Comparison of ENCODE assay signal across 8 mouse cellular contexts in the genomic region with DNA sequence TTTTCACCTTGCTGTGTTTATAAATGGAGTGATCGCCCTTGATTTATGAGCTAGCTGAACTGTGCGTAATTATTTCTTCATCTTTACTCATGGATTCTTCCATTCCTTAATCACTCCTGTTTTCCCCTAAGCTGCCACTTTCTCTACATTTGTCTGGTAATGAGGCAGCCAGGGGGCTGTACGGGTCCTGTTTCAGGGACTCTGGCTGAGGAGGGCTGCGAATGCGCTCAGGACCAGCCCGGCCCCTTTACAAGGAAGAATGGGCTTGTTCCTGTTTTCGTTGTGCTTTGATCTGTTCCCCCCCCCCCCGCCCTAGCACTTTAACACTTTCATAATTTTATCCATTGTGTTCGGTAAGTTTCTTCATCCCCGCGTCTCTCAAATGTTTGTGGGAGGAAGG. TPM values are rescaled to one million over a fixed set of nuclear protein-coding genes. Genes with fewer than 3 reads are reported as not detected.
A peak's percentile ranks its signal among the peaks of the same experiment; 100 is the strongest.
DNase-seq lines count a peak whose midpoint lies in the region; ATAC-seq and TF ChIP-seq lines count a peak whose summit lies in the region.

No protein-coding gene starts in this region.

- ATAC-seq in heart, embryonic 14.5 days (ENCODE audit: insufficient number of reproducible peaks, insufficient read depth, low FRiP score, low read depth): no peak
- ATAC-seq in embryonic facial prominence, embryonic 12.5 days (ENCODE audit: insufficient number of reproducible peaks, insufficient read depth, low FRiP score, low TSS enrichment): no peak
- no peak for ATAC-seq in midbrain, postnatal 0 days (ENCODE audit: low FRiP score)

- no peak overlapping the region for H3K27ac ChIP-seq in heart, embryonic 14.5 days (replicated peaks in 1 of 2; ENCODE audit: control insufficient read depth in 1 of 2, insufficient read depth in 1 of 2, low read depth in 2 of 2, low read length in 2 of 2)
- H3K27ac ChIP-seq in embryonic facial prominence, embryonic 12.5 days: no peak overlapping the region
- H3K27ac ChIP-seq in midbrain, postnatal 0 days (ENCODE audit: low read depth, low read length): no peak overlapping the region

- H3K4me2 ChIP-seq in heart, embryonic 14.5 days (ENCODE audit: low read length): peak overlapping the region; percentile 70
- peak overlapping the region; percentile 39 for H3K4me2 ChIP-seq in embryonic facial prominence, embryonic 12.5 days (replicated peaks)
- H3K4me2 ChIP-seq in midbrain, postnatal 0 days (ENCODE audit: low read depth, low read length, poor library complexity, severe bottlenecking): peak overlapping the region; percentile 35; the same call in 1 of the 2 replicates

- TF ChIP-seq CTCF in midbrain, postnatal 0 days (IDR thresholded peaks at IDR 0.05): peak; percentile 16; the same call in 1 of the 2 replicates

- H3K4me3 ChIP-seq in heart, embryonic 14.5 days (ENCODE audit: control insufficient read depth in 1 of 2, insufficient read depth in 1 of 2, low read depth in 1 of 2, low read length in 2 of 2): peak overlapping the region; percentile 21 to 29
- H3K4me3 ChIP-seq in embryonic facial prominence, embryonic 12.5 days: 0 out of 2 replicates have a peak overlapping the region, but pooled peaks have one; percentile 9
- H3K4me3 ChIP-seq in midbrain, postnatal 0 days (ENCODE audit: low read depth, low read length): no peak overlapping the region

- H3K27me3 ChIP-seq in heart, embryonic 14.5 days (ENCODE audit: control insufficient read depth, insufficient read depth, low read length): no peaks in the 10 kb centered on the region
- H3K27me3 ChIP-seq in embryonic facial prominence, embryonic 12.5 days: peaks cover 3% of the 10 kb centered on the region; the same call in 1 of the 2 replicates
- no peaks in the 10 kb centered on the region for H3K27me3 ChIP-seq in midbrain, postnatal 0 days (ENCODE audit: insufficient read depth, low read length)

- WGBS in heart, embryonic 14.5 days: 14% methylated on average over 11 of the region's 11 CpGs
- 22% methylated on average over 11 of the region's 11 CpGs for WGBS in embryonic facial prominence, embryonic 12.5 days
- WGBS in midbrain, postnatal 0 days: 26% methylated on average over 10 of the region's 11 CpGs

- intact Hi-C loops in heart, postnatal 10 days (cut with DNase I): no loop called here

- peak overlapping the region; percentile 60; the same call in 1 of the 2 replicates for H3K9ac ChIP-seq in heart, embryonic 14.5 days (ENCODE audit: low read length)
- no peak overlapping the region for H3K9ac ChIP-seq in embryonic facial prominence, embryonic 12.5 days
- no peak overlapping the region for H3K9ac ChIP-seq in midbrain, postnatal 0 days (replicated peaks; ENCODE audit: low read length, poor library complexity, severe bottlenecking)

- no peaks in the 10 kb centered on the region for H3K9me3 ChIP-seq in heart, embryonic 14.5 days (ENCODE audit: control insufficient read depth, low read length)
- no peaks in the 10 kb centered on the region for H3K9me3 ChIP-seq in embryonic facial prominence, embryonic 12.5 days
- H3K9me3 ChIP-seq in midbrain, postnatal 0 days (ENCODE audit: low read length): no peaks in the 10 kb centered on the region

- DNase-seq in heart, postnatal 10 days: no peak
- DNase-seq in hindlimb bud, embryonic 11.5 days (ENCODE audit: extremely low spot score, low read depth, low spot score): peak; percentile 53
- no peak for DNase-seq in midbrain, postnatal 0 days (ENCODE audit: low spot score)
- no peak for DNase-seq in left cerebral cortex, adult 11 months (ENCODE audit: low spot score)
- no peak for DNase-seq in kidney, adult 18-20 months
- no peak for DNase-seq in right cerebral cortex, adult 2 months (ENCODE audit: low spot score in 2 of 2)

- no peaks in the 10 kb centered on the region for H3K36me3 ChIP-seq in heart, embryonic 14.5 days (ENCODE audit: control insufficient read depth, insufficient read depth, low read length)
- no peaks in the 10 kb centered on the region for H3K36me3 ChIP-seq in embryonic facial prominence, embryonic 12.5 days
- no peaks in the 10 kb centered on the region for H3K36me3 ChIP-seq in midbrain, postnatal 0 days (ENCODE audit: insufficient read depth, low read length)

- peaks cover 0 to 5% of the 10 kb centered on the region in 2 experiments; a peak in 2 of 4 replicates for H3K4me1 ChIP-seq in heart, embryonic 14.5 days (ENCODE audit: control insufficient read depth in 2 of 2, insufficient read depth in 2 of 2, low read length in 2 of 2)
- peaks cover 8% of the 10 kb centered on the region; the same call in 1 of the 2 replicates for H3K4me1 ChIP-seq in embryonic facial prominence, embryonic 12.5 days
- no peaks in the 10 kb centered on the region for H3K4me1 ChIP-seq in midbrain, postnatal 0 days (ENCODE audit: insufficient read depth, low read length)

RNA-seq across cellular contexts. Expression of a gene that starts 48.2 kb away (rescaled TPM):
- polyA plus RNA-seq in heart, embryonic 14.5 days (2014; fragmentation: Nextera tagmentation; extraction: Ambion mirVana): 17.7 and 20.2 TPM in 2 replicates
- total RNA-seq in heart, postnatal 10 days (2021): 10 to 100 TPM; 31.3 to 42.1 TPM
- 38.7 and 43.5 TPM in 2 replicates for polyA plus RNA-seq in embryonic facial prominence, embryonic 12.5 days (2016; fragmentation: Nextera tagmentation; extraction: Ambion mirVana)
- total RNA-seq in midbrain, postnatal 0 days (2014; rRNA removed): 41.3 and 117 TPM in 2 replicates
- 24.1 and 31.7 TPM in 2 replicates for polyA plus RNA-seq in midbrain, postnatal 0 days (2015; fragmentation: Nextera tagmentation; extraction: Ambion mirVana)
